Mouse (Mus musculus) ovary, adult 2 months (tissue): ENCODE measurements around the gene Ttc3. TPM values are rescaled to one million over a fixed set of nuclear protein-coding genes. Genes with fewer than 3 reads are reported as not detected.

Source experiments
- polyA plus RNA-seq: library from polyadenylated mRNA; depleted of rRNA; stranded (reverse); fragments of >200 nt; gene quantifications from 2 replicates; pipeline ENCODE4 v1.2.3, GENCODE M21; 2012; rRNA removed

Ttc3 gene
- polyA plus RNA-seq, result 64.2 and 83.9 TPM in 2 replicates

DNA sequence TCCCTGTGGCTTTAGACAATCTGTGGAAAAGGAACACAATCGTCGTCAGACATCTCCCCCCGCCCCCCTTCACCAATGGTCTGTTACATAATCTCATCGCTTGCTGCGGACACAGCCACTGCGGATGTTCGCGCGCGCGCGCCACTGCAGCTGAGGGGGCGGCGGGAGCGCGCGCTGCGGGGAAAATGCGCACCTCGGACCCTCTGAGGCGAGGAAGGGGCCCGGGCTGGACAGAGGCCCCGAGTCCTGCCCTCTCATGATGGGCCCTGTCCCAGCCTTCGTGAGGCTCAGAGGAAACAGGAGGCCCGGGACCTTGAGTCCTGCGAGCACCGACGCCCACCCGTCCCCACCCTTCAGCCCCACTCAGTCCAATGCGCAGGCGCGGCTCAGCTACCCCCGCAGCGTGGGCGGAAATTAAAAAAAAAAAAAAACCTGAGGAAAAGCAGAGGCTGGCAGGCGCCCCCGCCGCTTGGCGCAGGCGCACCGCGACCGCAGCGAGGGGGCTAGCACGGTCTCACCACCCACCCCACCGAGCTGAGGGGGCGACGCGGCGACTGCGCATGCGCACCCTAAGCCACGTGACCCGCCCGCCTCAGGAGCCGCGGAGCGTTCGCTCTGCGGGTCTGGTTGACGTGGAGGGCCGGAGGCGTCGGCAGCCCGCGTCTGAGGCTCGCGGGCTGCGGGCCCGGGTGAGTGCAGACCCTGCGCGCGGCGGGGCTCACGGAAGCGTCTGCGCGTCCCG, at the start of gene Ttc3:
Ttc3 (plus strand) TSS at position 446 of the 742 bp plus-strand sequence.

DNA sequence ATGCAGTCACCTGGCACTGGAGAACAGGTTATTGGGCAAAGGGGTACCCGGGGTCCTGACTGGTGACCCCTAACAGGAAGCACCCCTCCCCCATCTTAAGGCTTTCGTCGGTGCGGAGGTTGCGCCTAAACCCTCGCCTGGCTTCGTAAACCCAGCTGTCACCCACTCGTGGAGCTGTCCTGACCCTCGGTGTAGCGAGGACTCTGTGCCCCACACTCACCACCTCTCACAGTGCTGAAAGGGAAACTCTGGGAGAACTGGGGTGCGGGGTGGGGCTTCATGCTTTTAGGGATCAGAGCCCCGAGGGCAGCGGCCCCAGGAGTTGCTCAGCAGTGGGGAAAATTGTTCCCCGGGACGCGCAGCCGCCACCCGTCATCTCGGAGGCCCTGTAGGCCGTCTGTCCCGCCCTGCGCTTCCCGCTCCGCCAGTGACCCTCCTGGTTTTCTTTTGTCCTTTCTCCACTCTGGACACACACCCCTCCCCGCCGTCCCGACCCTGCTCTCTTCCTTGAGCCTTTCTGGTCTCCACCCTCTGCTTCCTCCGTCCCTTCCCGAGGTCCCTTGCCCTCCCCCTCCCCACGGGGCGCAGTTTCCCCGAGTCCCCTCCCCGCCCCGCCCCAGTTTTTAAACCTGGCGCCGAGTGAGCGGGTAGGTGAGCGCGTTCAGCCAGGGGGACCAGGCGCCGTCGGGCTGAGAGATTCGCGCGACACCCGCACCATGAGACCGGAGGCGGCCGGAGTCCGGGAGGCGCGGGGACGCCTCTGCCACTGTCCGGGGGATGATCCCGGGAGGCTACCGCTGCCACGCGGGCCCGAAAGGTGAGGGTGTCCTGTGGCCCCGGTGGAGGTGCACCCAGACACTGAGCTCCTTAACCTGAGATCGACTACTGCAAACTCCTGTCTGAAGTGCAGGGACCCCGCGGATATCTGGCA, 42.4 kb upstream of the Ttc3 start, which contains the start of gene Ripply3:
Ripply3 (plus strand) TSS at position 640 of the 931 bp plus-strand sequence.

DNA sequence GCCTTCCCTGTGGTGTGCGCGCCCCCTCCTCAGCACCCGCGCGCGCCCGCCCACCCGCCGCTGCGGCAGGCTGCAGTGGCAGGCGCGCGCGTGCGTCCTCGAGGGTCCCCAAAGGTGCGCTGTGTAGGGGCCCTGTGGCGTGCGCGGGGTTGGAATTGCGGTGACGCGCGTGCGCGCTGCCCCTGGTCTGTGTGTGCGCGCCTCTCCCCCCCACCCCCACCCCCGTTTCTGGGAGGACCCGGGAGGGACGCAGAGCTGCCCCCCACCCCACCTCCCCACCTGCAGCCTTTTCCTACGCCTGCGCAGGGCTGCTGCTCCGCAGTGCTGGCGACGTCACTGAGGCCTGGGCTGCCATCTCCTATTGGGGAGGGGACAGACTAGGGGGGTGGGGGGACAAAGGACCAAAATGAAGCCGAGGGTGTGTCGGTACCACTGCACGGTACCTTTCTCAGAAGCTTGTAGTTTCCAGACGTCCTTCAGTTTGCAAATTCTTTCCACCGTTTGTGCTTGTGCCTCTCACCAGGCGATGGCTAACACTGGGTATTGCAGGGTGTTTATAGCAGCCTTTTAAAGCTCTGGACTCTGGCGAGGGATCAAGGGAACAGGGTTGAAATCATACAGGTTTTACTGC, 998 bp downstream of the Ttc3 start, which contains the start of gene Pigp:
Pigp (minus strand) TSS at position 542 of the 631 bp plus-strand sequence.

Other genes with a start within 250 kb of the Ttc3 start
- 13.1 and 14.3 TPM in 2 replicates for gene Hlcs, start 57.0 kb upstream of the Ttc3 start, polyA plus RNA-seq
- gene Ripply3, start 42.2 kb upstream of the Ttc3 start, polyA plus RNA-seq, result 1.1 and 1.8 TPM in 2 replicates
- 18.7 and 21.5 TPM in 2 replicates for gene Pigp, start 1.2 kb downstream of the Ttc3 start, polyA plus RNA-seq
- gene Vps26c, start 156.2 kb downstream of the Ttc3 start, polyA plus RNA-seq, result 32.2 and 39.5 TPM in 2 replicates
- 24.7 and 51.3 TPM in 2 replicates for gene Dyrk1a, start 199.4 kb downstream of the Ttc3 start, polyA plus RNA-seq